Mouse (Mus musculus) heart, embryonic 16.5 days (tissue): ENCODE measurements around the gene Mtf1. TPM values are rescaled to one million over a fixed set of nuclear protein-coding genes. Genes with fewer than 3 reads are reported as not detected.

Experiments
- ATAC-seq: fragments of 200-750 bp; cut with Nextera tagmentation; replicated peaks from 2 replicates; pipeline ENCODE4 v1.8.0; 2017; ENCODE audit warnings: moderate number of reproducible peaks; ENCODE audit not compliant: insufficient read depth, low FRiP score; ENCODE audit errors: extremely low read depth
- H3K27ac ChIP-seq: fragments of 300-500 bp; sonication (generic); 2 replicates; pipeline ENCODE4 v1.5.1; 2014; ENCODE audit warnings: mild to moderate bottlenecking, low read length, control low read depth, moderate library complexity
- H3K27me3 ChIP-seq: fragments of 300-500 bp; sonication (generic); 2 replicates; pipeline ENCODE4 v1.6.1; 2014; ENCODE audit warnings: low read length, mixed read lengths; ENCODE audit not compliant: control insufficient read depth, insufficient read depth
- H3K36me3 ChIP-seq: fragments of 300-500 bp; sonication (generic); 2 replicates; pipeline ENCODE4 v1.6.1; 2014; ENCODE audit not compliant: control insufficient read depth, insufficient read depth
- H3K4me1 ChIP-seq: fragments of 300-500 bp; sonication (generic); 2 replicates; pipeline ENCODE4 v1.6.1; 2014; ENCODE audit warnings: low read length, mixed read lengths; ENCODE audit not compliant: control insufficient read depth, insufficient read depth
- H3K4me2 ChIP-seq: fragments of 300-500 bp; sonication (generic); 2 replicates; pipeline ENCODE4 v1.6.1; 2014; ENCODE audit warnings: low read depth, mild to moderate bottlenecking, control low read depth, low read length
- H3K4me3 ChIP-seq: fragments of 300-500 bp; sonication (generic); 2 replicates; pipeline ENCODE4 v1.5.1; 2014; ENCODE audit warnings: mild to moderate bottlenecking, control low read depth, low read length
- H3K9ac ChIP-seq: fragments of 300-500 bp; sonication (generic); 2 replicates; pipeline ENCODE4 v1.6.1; 2014; ENCODE audit warnings: low read length, control low read depth
- H3K9me3 ChIP-seq: fragments of 300-500 bp; sonication (generic); replicated peaks from 2 replicates; pipeline ENCODE4 v1.6.1; 2016; ENCODE audit warnings: low read length; ENCODE audit not compliant: control insufficient read depth
- WGBS: fragments of 180-500 bp; shearing (Covaris S2); extraction: QIAGEN DNeasy Blood & Tissue Kit; methylation state at CpG from one replicate; pipeline ENCODE4 v1.1.7; 2014; 5-methylcytosine and 5-hydroxymethylcytosine counted together
- polyA plus RNA-seq: library from polyadenylated mRNA; unstranded; fragments of >200 nt; fragmentation: Nextera tagmentation; extraction: Ambion mirVana; gene quantifications from 2 replicates; pipeline ENCODE4 v1.2.1, GENCODE M21; 2015

The Mtf1 gene
- polyA plus RNA-seq, 1 experiment from 2014 or later: 11.5 TPM

DNA sequence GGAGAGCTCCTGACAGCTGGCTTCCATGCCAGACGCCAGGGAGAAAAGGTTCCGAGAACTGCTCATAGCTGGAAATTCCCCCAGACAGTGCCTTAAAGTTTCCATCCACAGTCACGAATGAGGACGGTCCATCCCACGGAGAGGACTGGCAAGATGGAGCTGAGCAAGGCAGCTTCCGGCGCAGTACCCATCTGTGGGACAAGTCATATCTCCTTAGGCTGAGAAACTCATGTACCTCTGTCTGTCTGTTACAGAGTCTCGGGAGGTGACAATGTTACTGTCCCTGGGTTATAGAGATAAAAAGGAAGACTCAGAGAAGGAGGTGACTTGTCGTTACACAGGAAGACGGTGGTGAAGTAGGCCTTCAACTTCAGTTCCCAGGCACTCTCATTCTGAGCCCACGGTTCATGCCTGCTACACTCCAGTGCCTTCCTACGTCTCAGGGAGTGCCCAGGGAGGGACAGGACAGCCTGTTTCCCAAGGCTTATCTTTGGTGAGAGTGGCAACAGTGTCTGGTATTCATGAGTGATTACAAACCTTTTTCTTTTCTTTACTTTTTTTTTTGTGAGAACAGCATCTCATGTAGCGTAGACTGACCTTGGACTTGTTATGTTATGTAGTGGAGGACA lies 32.8 kb upstream of the Mtf1 start:
- no peak overlapping the region for H3K27ac ChIP-seq
- H3K27me3 ChIP-seq: no peaks in the 10 kb centered on the region
- WGBS: 67% methylated on average over 13 of the region's 13 CpGs
- no peak overlapping the region for H3K4me2 ChIP-seq
- ATAC-seq: no peak
- H3K4me3 ChIP-seq: no peak overlapping the region
- no peak overlapping the region for H3K9ac ChIP-seq
- no peaks in the 10 kb centered on the region for H3K9me3 ChIP-seq
- peaks cover 8% of the 10 kb centered on the region for H3K4me1 ChIP-seq
- no peaks in the 10 kb centered on the region for H3K36me3 ChIP-seq

DNA sequence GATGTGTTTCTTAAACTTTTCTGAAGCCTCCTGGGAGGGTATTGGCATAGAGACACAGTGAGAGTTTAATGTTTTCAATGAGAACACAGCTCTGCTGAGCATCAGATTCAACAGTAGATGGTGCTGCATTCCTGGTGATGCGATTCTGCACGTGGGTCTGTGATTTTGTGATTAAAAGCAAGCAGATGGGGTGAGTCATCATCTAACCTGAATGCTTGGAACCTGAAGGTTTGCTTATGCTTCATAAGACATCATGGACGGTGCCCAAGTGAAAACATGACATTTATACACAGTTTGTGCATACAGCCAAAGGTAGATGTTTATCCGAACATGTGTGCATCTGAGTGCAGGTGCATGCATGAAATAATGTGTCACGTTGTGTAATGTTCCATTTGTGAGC lies 31.3 kb upstream of the Mtf1 start:
- Histone ChIP-seq H3K9me3 (no peaks in the 10 kb centered on the region), H3K4me1 (peaks cover 10% of the 10 kb centered on the region), H3K4me2 (no peak overlapping the region), H3K4me3 (no peak overlapping the region), H3K36me3 (no peaks in the 10 kb centered on the region), H3K27ac (no peak overlapping the region), H3K27me3 (no peaks in the 10 kb centered on the region), H3K9ac (no peak overlapping the region)
- WGBS: 66% methylated on average over 5 of the region's 5 CpGs
- ATAC-seq: no peak

DNA sequence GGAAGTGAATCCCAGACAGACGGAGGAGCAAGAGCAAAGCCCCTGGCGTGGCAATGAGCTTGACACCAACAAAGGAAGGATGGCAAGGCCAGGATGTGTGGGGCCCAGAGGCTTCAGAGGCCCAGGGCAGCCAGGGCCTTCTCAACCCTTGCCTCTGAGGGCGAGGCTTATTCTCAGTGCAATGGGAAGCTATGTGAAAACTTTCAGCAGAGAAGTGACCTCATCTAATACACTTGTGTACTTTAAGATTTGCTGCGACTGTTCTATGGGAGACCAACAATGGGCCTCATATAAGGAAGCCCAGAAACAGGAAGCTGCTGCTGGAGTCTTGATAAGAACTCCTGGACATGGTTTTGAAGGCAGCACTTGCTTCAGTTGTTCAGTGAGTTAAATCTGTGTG lies 29.8 kb upstream of the Mtf1 start:
- Histone ChIP-seq H3K27me3 (no peaks in the 10 kb centered on the region), H3K27ac (peak overlapping the region; percentile 76), H3K4me2 (no peak overlapping the region), H3K9ac (no peak overlapping the region), H3K4me3 (no peak overlapping the region), H3K9me3 (no peaks in the 10 kb centered on the region), H3K4me1 (0 out of 2 replicates have a peak, but pooled peaks cover 2% of the 10 kb centered on the region), H3K36me3 (no peaks in the 10 kb centered on the region)
- 35% methylated on average over 4 of the region's 4 CpGs for WGBS
- peak; percentile 84 for ATAC-seq

DNA sequence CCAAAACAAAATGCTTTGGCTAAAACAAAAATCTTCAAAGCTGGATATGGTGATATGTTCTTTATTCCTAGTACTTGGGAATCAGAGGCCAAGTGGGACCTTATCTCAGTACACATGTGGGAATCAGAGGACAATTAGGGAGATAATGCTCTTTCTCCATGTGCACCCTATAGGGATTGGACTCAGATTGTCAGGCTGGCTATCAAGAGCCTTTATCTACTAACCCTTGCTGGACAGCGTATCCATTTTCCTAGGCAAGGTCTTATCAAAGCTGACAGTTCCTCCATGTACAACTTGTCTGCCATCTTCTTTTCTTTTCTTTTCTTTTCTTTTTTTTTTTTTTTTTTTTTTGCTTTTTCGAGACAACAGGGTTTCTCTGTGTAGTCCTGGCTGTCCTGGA lies 28.5 kb upstream of the Mtf1 start:
- H3K9ac ChIP-seq: no peak overlapping the region
- no peaks in the 10 kb centered on the region for H3K36me3 ChIP-seq
- H3K27ac ChIP-seq: no peak overlapping the region
- H3K27me3 ChIP-seq: no peaks in the 10 kb centered on the region
- 0 out of 2 replicates have a peak, but pooled peaks cover 2% of the 10 kb centered on the region for H3K4me1 ChIP-seq
- whole genome bisulfite sequencing: 64% methylated on average over 2 of the region's 2 CpGs
- no peak overlapping the region for H3K4me3 ChIP-seq
- no peak for ATAC-seq
- H3K4me2 ChIP-seq: no peak overlapping the region
- no peaks in the 10 kb centered on the region for H3K9me3 ChIP-seq

DNA sequence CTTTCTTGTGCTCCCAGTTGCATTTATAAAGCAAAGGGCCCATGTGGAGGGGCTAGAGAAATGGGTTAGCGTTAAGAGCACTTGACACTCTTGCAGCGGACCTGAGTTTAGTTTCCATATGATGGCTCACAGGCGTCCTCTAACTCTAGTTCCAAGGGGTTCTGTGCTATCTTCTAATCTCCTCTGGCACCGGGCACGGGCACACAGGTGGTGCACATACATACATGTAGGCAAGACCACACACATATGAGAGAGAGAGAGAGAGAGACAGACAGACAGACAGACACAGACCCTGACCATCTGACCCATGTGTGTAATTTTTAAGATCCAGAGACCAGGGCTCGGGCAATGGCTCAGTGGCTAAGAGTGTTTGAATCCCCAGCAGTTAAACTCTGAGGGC lies 27.9 kb upstream of the Mtf1 start:
- H3K36me3 ChIP-seq: no peaks in the 10 kb centered on the region
- H3K27ac ChIP-seq: no peak overlapping the region
- no peak overlapping the region for H3K4me2 ChIP-seq
- 0 out of 2 replicates have a peak, but pooled peaks cover 2% of the 10 kb centered on the region for H3K4me1 ChIP-seq
- H3K9me3 ChIP-seq: no peaks in the 10 kb centered on the region
- ATAC-seq: no peak
- no peak overlapping the region for H3K9ac ChIP-seq
- no peaks in the 10 kb centered on the region for H3K27me3 ChIP-seq
- 83% methylated on average over 6 of the region's 6 CpGs for WGBS
- H3K4me3 ChIP-seq: no peak overlapping the region

DNA sequence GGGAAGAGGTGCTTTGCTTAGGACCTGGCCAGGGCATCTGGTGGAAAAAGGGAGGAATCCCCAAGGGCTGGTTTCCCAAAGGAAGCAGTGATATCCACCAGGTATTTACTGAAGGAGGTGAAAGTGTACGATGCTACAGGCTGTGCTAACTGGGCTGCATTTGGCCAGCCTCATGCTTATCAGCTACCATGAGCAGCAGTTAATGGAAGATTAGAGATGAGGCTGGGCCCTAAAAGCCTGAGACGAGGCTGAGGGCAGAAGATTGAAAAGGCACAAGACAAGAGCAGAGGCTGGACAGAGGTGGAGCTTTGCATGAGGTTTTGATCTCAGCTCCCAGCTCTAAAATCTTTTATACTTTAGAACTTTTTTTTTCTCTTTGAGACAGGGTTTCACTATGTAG lies 27.5 kb upstream of the Mtf1 start:
- Histone ChIP-seq H3K36me3 (peaks cover 2% of the 10 kb centered on the region; the same call in 1 of the 2 replicates), H3K27ac (no peak overlapping the region)
- no peak for ATAC-seq

DNA sequence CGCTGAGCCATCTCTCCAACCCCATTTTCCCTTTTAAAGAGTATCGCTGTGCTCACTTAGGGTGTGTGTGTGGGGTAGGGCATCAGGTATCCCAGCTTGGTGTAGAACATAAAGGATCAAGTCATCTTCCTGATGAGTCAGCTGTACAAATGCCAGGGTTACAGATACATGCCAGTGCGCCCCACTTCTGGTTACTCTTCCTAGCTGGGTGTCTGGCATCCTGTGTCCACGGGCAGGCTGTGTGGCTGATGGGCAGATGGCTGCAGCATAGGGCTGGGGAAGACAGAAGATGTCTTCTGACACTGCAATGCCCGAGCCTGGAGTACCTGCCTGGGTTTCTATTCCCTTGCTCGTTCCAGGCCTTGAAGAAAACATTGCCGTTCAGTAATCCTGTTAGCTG lies 20.5 kb upstream of the Mtf1 start:
- Histone ChIP-seq H3K4me2 (no peak overlapping the region), H3K9ac (no peak overlapping the region), H3K27me3 (no peaks in the 10 kb centered on the region), H3K4me1 (no peaks in the 10 kb centered on the region), H3K4me3 (no peak overlapping the region), H3K9me3 (no peaks in the 10 kb centered on the region), H3K27ac (no peak overlapping the region), H3K36me3 (peaks cover 44% of the 10 kb centered on the region)
- no peak for ATAC-seq
- WGBS: 90% methylated on average over 7 of the region's 7 CpGs

More for the DNA sequence above, 27.5 kb upstream of the Mtf1 start:
- Histone ChIP-seq H3K9me3 (no peaks in the 10 kb centered on the region), H3K9ac (no peak overlapping the region), H3K4me2 (no peak overlapping the region), H3K4me1 (0 out of 2 replicates have a peak, but pooled peaks cover 2% of the 10 kb centered on the region), H3K27me3 (no peaks in the 10 kb centered on the region), H3K4me3 (no peak overlapping the region)
- 43% methylated on average over 2 of the region's 2 CpGs for WGBS

DNA sequence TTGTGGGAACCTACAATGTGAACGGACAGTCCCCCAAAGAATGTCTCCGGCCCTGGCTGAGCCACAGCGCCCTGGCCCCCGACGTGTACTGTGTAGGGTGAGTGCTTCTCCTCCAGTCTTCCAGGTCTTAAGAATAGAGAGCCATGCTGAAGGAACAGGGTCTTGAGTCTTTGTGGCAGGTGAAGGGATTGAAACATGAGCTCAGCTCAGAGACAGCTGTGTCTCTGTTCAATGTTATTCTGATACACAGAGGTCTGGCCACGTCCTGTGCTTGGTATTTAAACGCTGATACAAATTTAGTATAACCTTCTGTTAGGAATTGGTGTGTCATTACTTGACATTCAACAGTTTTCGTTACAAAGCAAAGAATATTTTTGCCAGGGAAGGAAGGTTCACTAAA lies 19.5 kb upstream of the Mtf1 start:
- WGBS: 89% methylated on average over 8 of the region's 8 CpGs
- Histone ChIP-seq H3K4me2 (no peak overlapping the region), H3K36me3 (peaks cover 54% of the 10 kb centered on the region), H3K9ac (no peak overlapping the region), H3K9me3 (no peaks in the 10 kb centered on the region), H3K27me3 (no peaks in the 10 kb centered on the region), H3K4me3 (no peak overlapping the region), H3K27ac (no peak overlapping the region), H3K4me1 (no peaks in the 10 kb centered on the region)
- ATAC-seq: no peak

DNA sequence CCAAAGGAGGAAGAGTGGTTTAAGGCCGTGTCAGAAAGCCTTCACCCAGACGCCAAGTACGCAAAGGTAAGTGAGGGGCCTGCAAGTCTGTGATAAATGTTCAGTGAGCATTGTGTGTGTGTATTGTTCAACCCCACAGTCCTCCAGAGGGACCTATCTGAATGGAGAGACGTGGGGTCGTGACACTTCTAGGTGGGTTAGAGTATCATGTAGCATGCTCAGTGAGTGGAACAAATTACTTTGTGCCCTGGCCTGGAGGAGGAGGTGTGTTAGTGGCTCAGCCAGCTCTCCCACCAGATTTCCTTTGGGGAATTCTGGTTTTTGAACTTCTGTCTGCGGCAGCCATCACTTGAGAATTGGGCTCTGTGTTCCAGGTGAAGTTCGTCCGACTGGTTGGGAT lies 18.0 kb upstream of the Mtf1 start:
- H3K4me2 ChIP-seq: no peak overlapping the region
- H3K4me3 ChIP-seq: no peak overlapping the region
- no peak overlapping the region for H3K27ac ChIP-seq
- 89% methylated on average over 8 of the region's 8 CpGs for WGBS
- H3K9me3 ChIP-seq: no peaks in the 10 kb centered on the region
- H3K9ac ChIP-seq: no peak overlapping the region
- H3K4me1 ChIP-seq: no peaks in the 10 kb centered on the region
- H3K36me3 ChIP-seq: peaks cover 62% of the 10 kb centered on the region
- no peak for ATAC-seq
- no peaks in the 10 kb centered on the region for H3K27me3 ChIP-seq
